Mouse (Mus musculus) ES-E14 (cell line): ENCODE measurements around the gene Hectd4.

ENCODE experiments used
- CHD2 ChIP-seq: IDR thresholded peaks from 2 replicates; pipeline ENCODE4 v1.6.1; 2014; ENCODE audit warnings: mild to moderate bottlenecking, low read depth, low read length, inconsistent platforms
- MAFK ChIP-seq: IDR thresholded peaks from 2 replicates; pipeline ENCODE4 v1.6.1; 2014; ENCODE audit warnings: mild to moderate bottlenecking, low read depth, low read length, inconsistent platforms; ENCODE audit not compliant: insufficient read depth
- ZC3H11A ChIP-seq: IDR thresholded peaks from 2 replicates; pipeline ENCODE4 v1.6.1; 2012; ENCODE audit warnings: low read depth, mild to moderate bottlenecking, inconsistent platforms, low read length, borderline replicate concordance
- ZNF384 ChIP-seq: IDR thresholded peaks from 2 replicates; pipeline ENCODE4 v1.6.1; 2012; ENCODE audit warnings: low read depth, low read length, inconsistent platforms

DNA sequence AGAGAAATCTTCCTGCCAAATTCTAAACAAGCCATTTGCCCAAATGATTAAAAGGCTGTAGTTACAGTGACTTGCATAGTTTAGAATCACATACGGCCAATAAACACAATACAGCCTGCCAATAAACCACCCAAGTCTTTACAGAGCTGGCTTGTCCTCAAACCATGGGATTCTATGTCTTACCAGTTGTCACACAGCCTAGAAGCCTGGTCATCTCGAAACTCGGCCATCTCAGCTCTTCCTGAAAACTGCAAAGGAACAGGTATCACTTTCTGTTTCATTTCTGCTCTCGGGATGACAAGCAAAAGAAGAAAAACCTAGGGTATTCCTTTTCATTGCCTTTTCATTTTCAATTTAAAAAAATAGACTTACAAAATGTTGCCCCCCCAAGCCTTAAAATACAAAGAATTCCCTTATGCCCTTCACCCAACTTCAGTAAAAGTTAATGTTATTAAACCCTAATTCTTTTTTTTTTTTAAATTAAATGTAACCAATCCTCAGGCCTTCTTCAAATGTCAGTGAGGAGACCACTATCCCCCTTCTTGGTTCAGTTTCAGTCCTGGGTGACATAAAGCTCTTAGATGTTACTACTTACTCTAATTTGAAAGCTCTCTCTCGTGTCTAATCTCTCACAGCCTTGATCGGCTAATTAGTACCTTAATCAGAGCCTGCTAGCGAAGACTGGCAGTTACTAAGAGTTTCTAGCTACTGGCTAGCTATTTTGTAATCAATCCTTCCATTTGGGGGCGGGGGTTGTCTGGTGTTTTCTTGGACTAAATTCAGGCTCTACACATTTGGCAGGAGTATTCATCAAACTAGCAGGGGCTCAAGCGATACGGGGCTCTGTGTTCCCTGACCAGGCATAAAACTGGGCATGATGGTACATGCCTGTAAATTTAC lies 164.1 kb downstream of the Hectd4 start:
- TF ChIP-seq CHD2 (no peak), ZNF384 (no peak), MAFK (no peak), ZC3H11A (no peak)
